Mouse (Mus musculus) embryonic facial prominence, embryonic 12.5 days (tissue): ENCODE data around the gene Isy1. TPM values are rescaled to one million over a fixed set of nuclear protein-coding genes. Genes with fewer than 3 reads are reported as not detected.

Experiments used
- ATAC-seq: fragments of 200-750 bp; cut with Nextera tagmentation; 2 replicates; pipeline ENCODE4 v1.8.0; 2017; ENCODE audit not compliant: insufficient number of reproducible peaks, insufficient read depth, low FRiP score, low TSS enrichment
- H3K27ac ChIP-seq: fragments of 300-500 bp; sonication (generic); 2 replicates; pipeline ENCODE4 v1.5.1; 2016; ENCODE audit warnings: mild to moderate bottlenecking
- H3K27me3 ChIP-seq: fragments of 300-500 bp; sonication (generic); 2 replicates; pipeline ENCODE4 v1.6.1; 2016; ENCODE audit warnings: mild to moderate bottlenecking, moderate library complexity
- H3K36me3 ChIP-seq: fragments of 300-500 bp; sonication (generic); 2 replicates; pipeline ENCODE4 v1.6.1; 2016; ENCODE audit warnings: mild to moderate bottlenecking
- H3K4me1 ChIP-seq: fragments of 300-500 bp; sonication (generic); 2 replicates; pipeline ENCODE4 v1.6.1; 2016
- H3K4me2 ChIP-seq: fragments of 300-500 bp; sonication (generic); replicated peaks from 2 replicates; pipeline ENCODE4 v1.6.1; 2016; ENCODE audit warnings: mild to moderate bottlenecking, moderate library complexity
- H3K4me3 ChIP-seq: fragments of 300-500 bp; sonication (generic); 2 replicates; pipeline ENCODE4 v1.5.1; 2016; ENCODE audit warnings: mild to moderate bottlenecking
- H3K9ac ChIP-seq: fragments of 300-500 bp; sonication (generic); 2 replicates; pipeline ENCODE4 v1.6.1; 2016; ENCODE audit warnings: mild to moderate bottlenecking, moderate library complexity
- H3K9me3 ChIP-seq: fragments of 300-500 bp; sonication (generic); 2 replicates; pipeline ENCODE4 v1.6.1; 2016; ENCODE audit warnings: mild to moderate bottlenecking, moderate library complexity
- WGBS: fragments of 180-500 bp; shearing (Covaris S2); methylation state at CpG from one replicate; pipeline ENCODE4 v1.1.7; 2016; 5-methylcytosine and 5-hydroxymethylcytosine counted together
- polyA plus RNA-seq: library from polyadenylated mRNA; unstranded; fragments of >200 nt; fragmentation: Nextera tagmentation; extraction: Ambion mirVana; gene quantifications from 2 replicates; pipeline ENCODE4 v1.2.1, GENCODE M21; 2016

Gene Isy1
- polyA plus RNA-seq, 1 experiment from 2014 or later: 60.5 TPM

DNA sequence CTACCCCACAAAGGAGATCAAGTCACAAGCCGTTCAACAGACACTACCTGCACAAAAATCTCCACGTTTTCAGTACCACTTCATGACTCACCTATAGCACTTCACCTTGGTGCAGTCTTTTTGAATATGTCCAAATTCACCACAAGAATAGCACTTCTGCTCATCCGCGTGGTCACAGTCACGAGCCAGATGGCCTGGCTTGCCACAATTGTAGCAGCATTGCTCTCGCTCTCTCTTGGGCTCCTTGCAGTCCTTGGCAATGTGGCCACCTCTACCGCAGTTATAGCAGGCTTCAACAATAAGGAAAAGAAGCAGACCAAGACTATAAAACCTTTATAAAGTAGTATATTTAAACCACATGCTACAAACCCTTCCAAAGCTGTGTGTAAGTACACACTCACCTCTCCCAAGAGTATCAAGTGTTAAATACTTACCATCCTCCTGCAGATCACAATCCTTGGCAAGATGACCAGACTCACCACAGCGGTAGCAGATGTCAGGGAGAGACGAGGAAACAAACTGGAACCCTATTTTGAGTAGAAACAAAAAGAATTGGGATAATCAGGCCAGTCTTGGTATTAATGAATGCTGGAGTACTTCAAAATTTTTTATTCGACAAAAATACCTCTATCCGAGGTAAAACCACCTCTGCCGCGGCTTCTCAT, 6.6 kb upstream of the Isy1 start:
- Histone ChIP-seq H3K4me2 (no peak overlapping the region), H3K4me1 (peaks cover 24% of the 10 kb centered on the region), H3K27ac (no peak overlapping the region), H3K9me3 (no peaks in the 10 kb centered on the region), H3K4me3 (no peak overlapping the region), H3K9ac (no peak overlapping the region), H3K36me3 (peaks cover 49% of the 10 kb centered on the region), H3K27me3 (no peaks in the 10 kb centered on the region)
- WGBS: 92% methylated on average over 13 of the region's 13 CpGs
- no peak for ATAC-seq

DNA sequence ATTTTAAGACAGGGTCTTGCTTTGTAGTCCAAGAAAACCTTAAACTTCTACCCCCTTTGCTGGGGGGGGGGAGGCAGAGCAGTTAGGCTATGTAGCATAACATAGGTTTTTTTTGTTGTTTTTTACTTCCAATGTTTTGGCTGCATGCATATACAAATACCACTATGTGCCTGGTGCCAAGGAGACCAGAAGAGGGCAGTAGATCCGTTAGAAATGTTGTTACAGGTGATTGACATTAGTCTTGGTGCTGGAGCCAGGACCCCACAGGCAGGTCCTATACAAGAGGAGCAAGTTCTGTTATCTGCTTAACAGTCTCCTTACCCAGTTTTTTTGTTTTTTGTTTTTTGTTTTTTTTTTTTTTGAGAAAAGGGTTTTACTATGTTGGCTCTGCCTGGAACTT, 3.7 kb upstream of the Isy1 start:
- ATAC-seq: no peak
- H3K4me1 ChIP-seq: peaks cover 11% of the 10 kb centered on the region; the same call in 1 of the 2 replicates
- H3K4me2 ChIP-seq: no peak overlapping the region
- H3K27ac ChIP-seq: no peak overlapping the region
- H3K4me3 ChIP-seq: no peak overlapping the region
- no peak overlapping the region for H3K9ac ChIP-seq
- H3K27me3 ChIP-seq: no peaks in the 10 kb centered on the region
- H3K36me3 ChIP-seq: peaks cover 44% of the 10 kb centered on the region
- no peaks in the 10 kb centered on the region for H3K9me3 ChIP-seq
- WGBS: 15% methylated on average over 1 of the region's 1 CpGs

DNA sequence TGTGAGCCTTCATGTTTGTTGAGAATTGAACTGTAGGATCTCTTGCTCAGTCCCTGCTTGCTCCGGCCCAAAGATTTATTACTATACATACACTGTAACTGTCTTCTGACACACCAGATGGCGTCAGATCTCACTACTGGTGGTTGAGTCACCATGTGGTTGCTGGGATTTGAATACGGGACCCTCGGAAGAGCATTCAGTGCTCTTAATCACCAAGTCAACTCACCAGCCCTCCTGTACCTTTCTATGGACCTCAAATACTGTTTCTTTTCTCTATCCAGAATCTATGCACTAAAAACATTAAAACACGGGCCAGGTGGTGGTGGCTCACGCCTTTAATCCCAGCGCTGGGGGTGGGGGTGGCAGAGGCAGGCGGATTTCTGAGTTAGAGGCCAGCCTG, 3.0 kb upstream of the Isy1 start:
- H3K4me1 ChIP-seq: peaks cover 6% of the 10 kb centered on the region; the same call in 1 of the 2 replicates
- H3K27me3 ChIP-seq: no peaks in the 10 kb centered on the region
- H3K36me3 ChIP-seq: peaks cover 40% of the 10 kb centered on the region
- no peak overlapping the region for H3K9ac ChIP-seq
- ATAC-seq: no peak
- no peak overlapping the region for H3K27ac ChIP-seq
- WGBS: 81% methylated on average over 8 of the region's 8 CpGs
- H3K4me3 ChIP-seq: no peak overlapping the region
- H3K4me2 ChIP-seq: no peak overlapping the region
- H3K9me3 ChIP-seq: no peaks in the 10 kb centered on the region

DNA sequence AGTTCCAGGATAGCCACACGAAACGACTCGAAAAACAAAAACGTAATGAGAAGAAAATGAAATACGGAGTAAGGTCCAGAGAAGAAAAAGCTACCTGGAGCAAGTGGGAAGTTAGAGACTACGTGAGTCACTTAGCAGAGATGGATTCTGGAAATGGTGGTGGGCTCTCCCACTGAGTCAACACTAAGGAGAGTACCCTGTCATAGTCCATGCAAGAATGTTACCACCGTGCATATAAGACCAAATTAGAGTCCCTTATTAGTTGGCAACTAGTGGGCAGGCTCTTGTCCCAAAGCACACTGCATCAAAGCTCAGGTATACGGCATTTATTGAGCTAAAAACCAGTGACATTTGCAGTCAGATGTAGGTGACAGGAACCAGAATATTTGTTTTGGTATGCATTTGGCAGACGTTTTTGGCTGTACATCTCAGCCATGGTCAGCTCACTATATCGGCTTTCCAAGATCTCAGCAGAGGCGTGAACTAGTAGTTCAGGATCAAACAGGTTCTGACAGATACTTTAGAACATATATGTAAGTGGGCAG, 1.3 kb upstream of the Isy1 start:
- Histone ChIP-seq H3K4me2 (no peak overlapping the region), H3K4me3 (no peak overlapping the region), H3K27me3 (no peaks in the 10 kb centered on the region), H3K27ac (no peak overlapping the region), H3K9me3 (no peaks in the 10 kb centered on the region), H3K9ac (no peak overlapping the region), H3K4me1 (peaks cover 5% of the 10 kb centered on the region; the same call in 1 of the 2 replicates), H3K36me3 (peaks cover 32% of the 10 kb centered on the region)
- 61% methylated on average over 11 of the region's 11 CpGs for WGBS
- ATAC-seq: no peak

DNA sequence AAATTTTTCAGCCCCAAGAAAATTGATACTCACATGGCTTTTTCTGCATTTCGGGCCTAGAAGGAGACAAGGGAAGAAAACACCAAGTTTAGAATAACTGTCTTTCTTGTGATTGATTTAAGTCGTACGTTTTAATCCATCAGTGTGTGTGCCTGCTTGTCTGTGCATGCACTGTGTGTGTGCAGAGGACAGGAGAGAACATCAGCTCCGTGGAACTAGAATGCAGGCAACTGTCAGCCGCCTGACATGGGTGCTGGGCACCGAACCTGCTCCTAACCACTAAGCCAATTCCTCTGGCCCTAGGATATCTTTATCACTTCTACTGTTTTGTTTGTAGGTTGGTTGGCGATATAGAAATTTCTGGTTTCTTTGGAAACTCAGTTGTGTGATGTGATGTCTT, 2.9 kb downstream of the Isy1 start, which contains the start of gene Gm45140:
Gene Gm45140, minus strand, starts transcription at position 101 of the 400 bp plus-strand sequence.
- H3K36me3 ChIP-seq: peaks cover 23% of the 10 kb centered on the region
- ATAC-seq: no peak
- H3K4me1 ChIP-seq: peaks cover 5% of the 10 kb centered on the region; the same call in 1 of the 2 replicates
- H3K4me3 ChIP-seq: no peak within 1 kb of the TSS
- H3K9ac ChIP-seq: no peak within 1 kb of the TSS
- no peaks in the 10 kb centered on the region for H3K27me3 ChIP-seq
- no peak within 1 kb of the TSS for H3K27ac ChIP-seq
- no peaks in the 10 kb centered on the region for H3K9me3 ChIP-seq
- no peak within 1 kb of the TSS for H3K4me2 ChIP-seq
- 95% methylated on average over 7 of the region's 7 CpGs for WGBS

DNA sequence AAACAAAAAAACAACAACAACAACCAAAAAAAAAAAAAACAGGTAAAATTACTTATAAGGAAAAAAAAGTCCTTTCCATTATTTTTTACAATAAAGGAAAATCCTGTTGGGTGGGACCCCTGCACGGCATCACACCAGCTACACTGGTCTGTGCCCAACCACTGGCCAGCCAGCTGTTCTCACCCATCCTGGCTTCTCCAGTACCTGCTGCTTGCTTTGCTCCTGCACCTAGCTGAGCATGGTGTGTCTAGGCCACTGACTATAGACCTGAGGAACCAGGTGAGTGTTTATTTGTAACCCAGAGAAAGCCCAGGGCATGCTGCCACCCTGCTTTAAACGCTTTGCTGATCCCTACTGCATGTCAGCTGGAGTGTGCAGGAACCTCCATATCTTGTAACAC, 18.2 kb downstream of the Isy1 start:
- H3K27ac ChIP-seq: no peak overlapping the region
- no peaks in the 10 kb centered on the region for H3K27me3 ChIP-seq
- no peak overlapping the region for H3K9ac ChIP-seq
- H3K4me2 ChIP-seq: no peak overlapping the region
- no peaks in the 10 kb centered on the region for H3K4me1 ChIP-seq
- peaks cover 91% of the 10 kb centered on the region for H3K36me3 ChIP-seq
- no peaks in the 10 kb centered on the region for H3K9me3 ChIP-seq
- H3K4me3 ChIP-seq: no peak overlapping the region
- no peak for ATAC-seq
- 93% methylated on average over 2 of the region's 2 CpGs for WGBS

DNA sequence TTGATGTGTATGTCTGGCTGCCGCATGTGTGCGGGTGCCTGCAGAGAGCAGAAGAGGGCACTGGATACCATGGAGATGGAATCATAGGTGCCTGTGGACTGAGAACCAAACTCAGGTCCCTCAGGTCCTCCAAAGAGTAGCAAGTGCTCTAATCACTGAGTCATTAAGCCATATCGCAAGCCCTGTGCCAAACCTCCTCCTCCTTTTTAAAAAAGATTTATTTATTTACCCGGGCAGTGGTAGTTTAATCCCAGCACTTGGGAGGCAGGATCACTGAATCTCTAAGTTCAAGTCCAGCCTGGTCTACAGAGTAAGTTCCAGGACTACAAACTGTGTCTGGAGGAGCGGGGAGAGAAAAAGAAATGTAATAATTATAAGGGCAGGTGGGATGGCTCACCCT, 24.1 kb downstream of the Isy1 start:
- WGBS: 93% methylated on average over 5 of the region's 5 CpGs
- H3K36me3 ChIP-seq: peaks cover 44% of the 10 kb centered on the region
- H3K4me3 ChIP-seq: no peak overlapping the region
- H3K4me1 ChIP-seq: peaks cover 9% of the 10 kb centered on the region; the same call in 1 of the 2 replicates
- no peak overlapping the region for H3K27ac ChIP-seq
- ATAC-seq: no peak
- H3K27me3 ChIP-seq: no peaks in the 10 kb centered on the region
- no peak overlapping the region for H3K9ac ChIP-seq
- H3K4me2 ChIP-seq: no peak overlapping the region
- no peaks in the 10 kb centered on the region for H3K9me3 ChIP-seq

DNA sequence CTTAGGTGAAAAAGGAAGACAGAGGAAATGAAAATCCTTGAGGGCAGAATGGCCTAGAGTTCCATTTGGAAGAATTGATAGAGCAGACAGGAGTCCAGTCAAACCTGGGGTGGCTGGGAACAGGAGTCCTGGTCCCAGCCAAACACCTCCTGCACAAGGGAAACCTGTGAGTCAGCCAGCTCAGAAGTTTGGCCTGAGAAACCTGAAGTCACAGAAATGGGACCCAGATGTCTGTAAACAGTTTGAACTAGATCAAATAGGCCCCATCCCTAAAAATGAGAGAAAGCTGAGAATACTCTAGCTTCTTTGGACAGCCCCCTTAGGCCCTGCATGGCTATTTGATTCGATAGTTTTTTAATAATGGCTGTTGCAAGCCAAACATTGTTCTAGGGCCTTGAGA, 25.9 kb downstream of the Isy1 start:
- Histone ChIP-seq H3K9ac (no peak overlapping the region), H3K36me3 (peaks cover 29% of the 10 kb centered on the region), H3K27ac (no peak overlapping the region), H3K27me3 (no peaks in the 10 kb centered on the region), H3K4me3 (no peak overlapping the region), H3K9me3 (no peaks in the 10 kb centered on the region), H3K4me2 (peak overlapping the region; percentile 93), H3K4me1 (peaks cover 9% of the 10 kb centered on the region; the same call in 1 of the 2 replicates)
- ATAC-seq: no peak
- WGBS: 70% methylated on average over 1 of the region's 1 CpGs

DNA sequence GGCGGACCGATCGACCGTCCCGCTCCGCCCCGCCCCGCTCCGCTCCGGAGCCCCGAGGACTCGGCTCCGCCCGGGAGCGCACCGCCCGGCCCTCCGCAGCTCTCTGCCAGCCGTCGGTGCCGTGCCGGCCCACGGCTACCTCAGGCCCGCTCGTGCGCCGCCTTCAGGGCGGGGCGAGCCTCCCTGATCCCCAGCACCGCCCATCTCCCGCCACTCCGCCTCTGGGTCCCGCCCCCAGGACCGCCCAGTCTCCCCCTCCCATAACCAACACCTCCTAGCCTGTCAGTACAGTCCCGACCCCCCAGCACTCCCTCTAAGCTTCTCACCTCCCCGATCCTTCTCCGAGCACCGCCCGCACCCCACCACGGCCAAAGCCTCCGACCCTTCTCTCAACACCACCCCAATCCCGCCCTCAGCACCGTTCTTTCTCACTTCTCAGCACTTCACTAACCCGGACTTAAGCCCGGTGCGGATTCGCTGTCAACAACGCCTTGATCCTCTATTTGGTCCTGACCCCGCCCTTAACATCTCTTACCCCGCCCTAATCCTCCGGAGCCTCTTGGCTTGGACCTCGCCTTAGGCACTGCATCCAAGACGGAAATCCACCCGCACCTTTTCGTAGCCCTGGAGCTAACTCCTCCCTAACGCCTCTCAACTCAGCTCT, 26.8 kb downstream of the Isy1 start, which contains the start of gene Rab43:
Gene Rab43, minus strand, starts transcription at position 490 of the 664 bp plus-strand sequence.
- peaks cover 9% of the 10 kb centered on the region; the same call in 1 of the 2 replicates for H3K4me1 ChIP-seq
- H3K27me3 ChIP-seq: no peaks in the 10 kb centered on the region
- peak within 1 kb of the TSS; percentile 67 for H3K27ac ChIP-seq
- H3K9ac ChIP-seq: peak within 1 kb of the TSS; percentile 77
- H3K9me3 ChIP-seq: no peaks in the 10 kb centered on the region
- peak within 1 kb of the TSS; percentile 74 for H3K4me3 ChIP-seq
- peak; percentile 93 for ATAC-seq
- WGBS: under 1% methylated on average over 25 of the region's 56 CpGs
- H3K36me3 ChIP-seq: peaks cover 21% of the 10 kb centered on the region
- H3K4me2 ChIP-seq: peak within 1 kb of the TSS; percentile 93

DNA sequence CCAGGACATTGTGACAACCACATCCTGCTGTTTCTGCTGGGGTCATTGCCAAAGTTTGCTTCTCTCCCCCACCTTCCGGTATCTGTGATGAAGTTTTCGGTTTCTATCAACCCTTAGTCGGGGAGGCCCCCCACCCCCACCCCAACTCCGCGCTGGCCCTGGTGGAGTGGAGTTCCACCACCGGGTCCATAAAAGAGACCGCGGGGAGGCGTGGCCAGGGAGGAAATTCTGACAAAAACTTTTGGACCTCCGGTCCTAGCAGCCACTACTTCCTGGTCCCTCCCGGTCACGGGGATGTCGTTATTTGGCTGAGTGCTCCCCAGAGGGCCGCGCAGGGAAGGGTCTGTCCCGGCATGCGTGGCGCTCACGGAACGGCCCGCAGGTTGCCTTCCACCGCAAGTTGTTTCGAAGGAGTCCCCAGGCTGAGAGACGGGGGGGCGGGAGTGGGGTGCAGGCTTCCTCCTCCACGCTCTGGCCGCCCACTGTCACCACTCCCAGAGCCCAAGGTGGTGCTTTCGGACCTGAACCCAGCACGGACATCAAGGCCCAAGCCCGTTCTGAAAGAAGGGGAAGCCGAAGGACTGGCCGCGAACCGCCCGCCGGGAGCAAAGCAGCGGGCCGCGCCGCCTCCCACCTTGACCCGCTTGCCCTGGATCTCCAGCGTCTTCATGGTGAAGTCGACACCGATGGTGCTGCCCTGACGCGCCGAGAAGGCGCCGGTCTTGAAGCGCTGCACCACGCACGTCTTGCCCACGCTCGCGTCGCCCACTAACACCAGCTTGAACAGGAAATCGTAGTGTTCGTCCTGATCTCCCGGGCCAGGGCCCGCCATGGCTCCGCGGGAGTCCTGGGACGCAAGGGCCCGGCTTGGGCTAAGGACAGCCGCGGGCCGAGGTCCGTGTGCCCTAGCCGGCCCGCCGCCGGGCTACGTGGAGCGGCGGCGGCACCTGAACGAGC, 27.6 kb downstream of the Isy1 start:
- WGBS: under 1% methylated on average over 71 of the region's 77 CpGs
- ATAC-seq: peak; percentile 47; the same call in 1 of the 2 replicates
- peak overlapping the region; percentile 74 for H3K4me3 ChIP-seq
- H3K9ac ChIP-seq: peak overlapping the region; percentile 77
- H3K27ac ChIP-seq: peak overlapping the region; percentile 67
- H3K27me3 ChIP-seq: no peaks in the 10 kb centered on the region
- peak overlapping the region; percentile 93 for H3K4me2 ChIP-seq
- H3K9me3 ChIP-seq: no peaks in the 10 kb centered on the region
- peaks cover 14% of the 10 kb centered on the region for H3K36me3 ChIP-seq
- H3K4me1 ChIP-seq: peaks cover 9% of the 10 kb centered on the region; the same call in 1 of the 2 replicates

DNA sequence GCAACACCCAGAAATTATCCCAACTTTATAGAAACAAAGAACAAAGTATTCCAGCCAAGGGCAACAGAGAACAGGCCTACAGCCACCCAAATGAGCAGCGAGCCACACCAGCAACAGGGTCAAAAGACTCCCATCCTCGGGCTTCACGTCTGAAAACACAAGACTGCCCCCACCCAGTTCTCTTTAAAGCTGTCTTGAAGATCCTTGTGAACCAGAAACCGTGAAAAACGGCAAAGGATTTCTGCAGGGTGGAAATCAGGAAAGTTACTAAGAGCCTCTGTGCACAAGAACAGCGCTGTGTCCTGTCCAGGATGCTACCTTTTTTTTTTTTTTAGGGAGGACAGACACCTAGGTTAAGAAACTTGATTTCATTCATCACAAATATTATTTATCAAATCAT, 28.3 kb downstream of the Isy1 start:
- no peaks in the 10 kb centered on the region for H3K9me3 ChIP-seq
- peaks cover 7% of the 10 kb centered on the region for H3K36me3 ChIP-seq
- H3K4me2 ChIP-seq: peak overlapping the region; percentile 93
- H3K27ac ChIP-seq: no peak overlapping the region
- WGBS: 47% methylated on average over 6 of the region's 6 CpGs
- H3K9ac ChIP-seq: no peak overlapping the region
- peaks cover 9% of the 10 kb centered on the region; the same call in 1 of the 2 replicates for H3K4me1 ChIP-seq
- H3K27me3 ChIP-seq: no peaks in the 10 kb centered on the region
- peak overlapping the region; percentile 74 for H3K4me3 ChIP-seq
- ATAC-seq: no peak
